Mouse (Mus musculus): ENCODE results near the gene Cd84. TPM values are rescaled to one million over a fixed set of nuclear protein-coding genes. Genes with fewer than 3 reads are reported as not detected.
"Not testable (repeated sequence)": the region's sequence is repeated elsewhere in the genome, so short reads cannot be mapped to it uniquely, and the experiment has no call there.

The Cd84 gene
- 152 to 228 TPM (median 167 TPM) in 3 replicates for total RNA-seq (2017)

DNA sequence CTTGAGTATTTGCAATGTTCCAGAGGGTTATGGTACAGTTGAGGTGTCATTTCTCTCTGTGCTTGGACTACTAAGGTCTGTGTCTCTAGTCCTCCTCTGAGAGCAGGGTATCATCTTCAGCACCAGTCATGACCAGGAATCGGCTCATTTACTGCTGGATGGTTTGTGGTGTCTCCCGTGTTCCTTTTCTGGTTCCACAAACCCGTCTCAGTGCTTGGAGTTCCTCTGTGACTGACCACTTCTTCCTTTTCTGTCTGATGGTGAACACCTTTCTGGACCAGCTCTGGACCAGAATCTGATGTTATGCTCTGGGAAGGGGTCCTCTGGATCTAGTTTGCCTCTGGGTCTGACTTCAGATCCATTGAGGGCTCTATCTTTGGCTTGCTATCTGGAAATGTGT is at the start of gene Cd84:
TSS of gene Cd84 (plus strand) at position 210 of the 400 bp plus-strand sequence.
- peak; percentile 48; the same call in 1 of the 2 replicates for ATAC-seq (replicated peaks; ENCODE audit: insufficient number of reproducible peaks, low FRiP score, low TSS enrichment, poor library complexity, severe bottlenecking)

DNA sequence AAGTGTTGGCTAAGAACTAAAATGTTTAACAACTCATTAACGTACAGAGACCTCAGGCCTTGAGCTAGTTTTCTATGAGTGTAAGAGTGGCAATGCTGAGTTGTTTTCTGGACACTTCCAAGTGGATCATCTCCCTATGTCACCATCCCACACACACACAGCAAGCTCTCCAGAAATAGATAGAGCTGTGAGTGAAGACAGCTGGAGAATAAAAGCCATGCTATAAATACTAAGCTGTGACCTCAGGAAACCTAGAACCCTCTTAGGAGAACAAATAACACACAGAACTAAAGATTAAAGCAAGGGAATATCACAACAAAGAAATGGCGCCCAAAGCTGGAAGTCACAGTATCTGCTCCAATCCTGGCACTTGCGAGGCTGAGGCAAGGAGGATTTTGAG is 48.0 kb upstream of the Cd84 start:
- ATAC-seq (replicated peaks; ENCODE audit: insufficient number of reproducible peaks, low FRiP score, low TSS enrichment, poor library complexity, severe bottlenecking) = no peak

DNA sequence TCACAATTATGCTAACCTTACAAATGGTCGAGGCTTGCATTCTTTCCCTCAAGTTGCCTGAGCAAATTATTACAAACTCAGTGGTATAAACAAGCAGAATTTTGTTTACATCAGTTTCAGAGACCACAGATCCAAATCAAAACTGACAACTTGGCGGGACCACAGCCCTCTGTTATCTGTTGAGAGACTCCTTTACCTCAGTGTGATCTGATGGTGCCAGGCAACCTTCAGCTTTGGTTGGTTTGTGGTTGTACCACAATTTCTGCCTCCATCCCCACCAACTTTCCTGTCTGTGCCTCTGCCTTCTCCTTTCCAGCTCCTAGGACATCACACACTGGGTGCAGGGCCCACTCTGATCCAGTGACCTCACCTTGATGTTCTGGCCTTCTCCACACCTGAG is 43.3 kb upstream of the Cd84 start:
- ATAC-seq (replicated peaks; ENCODE audit: insufficient number of reproducible peaks, low FRiP score, low TSS enrichment, poor library complexity, severe bottlenecking) = no peak

DNA sequence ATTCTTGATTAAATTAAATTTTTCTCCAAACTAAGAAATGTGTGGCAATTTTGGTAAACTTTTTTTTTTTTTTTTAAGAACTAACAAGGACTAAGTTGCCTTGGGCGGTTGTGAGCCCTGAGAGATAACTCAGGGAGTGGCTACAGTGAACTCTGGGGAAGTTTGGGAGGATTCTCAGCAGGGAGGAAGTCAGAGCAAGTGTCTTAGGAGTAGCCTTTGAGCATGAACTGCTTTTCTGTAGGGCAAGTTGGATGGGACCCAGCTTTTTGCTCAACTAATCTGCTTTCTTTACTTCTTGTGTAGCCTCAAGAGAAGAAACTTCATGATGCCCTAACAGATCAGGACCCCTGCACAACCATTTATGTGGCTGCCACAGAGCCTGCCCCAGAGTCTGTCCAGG is 41.7 kb upstream of the Cd84 start:
- no peak for ATAC-seq (replicated peaks; ENCODE audit: insufficient number of reproducible peaks, low FRiP score, low TSS enrichment, poor library complexity, severe bottlenecking)

DNA sequence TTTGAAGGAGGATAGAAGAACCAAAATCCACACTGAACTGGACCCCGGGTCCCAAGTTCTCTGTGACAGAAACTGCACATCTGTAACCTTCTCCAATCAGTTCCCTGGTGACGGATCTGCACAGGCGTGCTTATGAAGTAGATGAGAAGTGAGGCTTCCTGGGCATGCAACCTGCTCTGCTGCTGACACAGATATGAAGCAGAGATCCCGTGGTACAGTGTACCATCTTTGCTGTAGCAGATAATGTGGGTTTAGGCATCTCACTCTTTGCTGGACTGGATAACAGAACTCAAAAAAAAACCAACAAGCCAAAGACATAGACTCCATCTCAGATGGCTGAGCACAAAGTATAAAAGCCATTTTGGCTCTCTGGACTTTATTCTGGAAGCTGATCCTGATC is 39.8 kb upstream of the Cd84 start:
- no peak for ATAC-seq (replicated peaks; ENCODE audit: insufficient number of reproducible peaks, low FRiP score, low TSS enrichment, poor library complexity, severe bottlenecking)

DNA sequence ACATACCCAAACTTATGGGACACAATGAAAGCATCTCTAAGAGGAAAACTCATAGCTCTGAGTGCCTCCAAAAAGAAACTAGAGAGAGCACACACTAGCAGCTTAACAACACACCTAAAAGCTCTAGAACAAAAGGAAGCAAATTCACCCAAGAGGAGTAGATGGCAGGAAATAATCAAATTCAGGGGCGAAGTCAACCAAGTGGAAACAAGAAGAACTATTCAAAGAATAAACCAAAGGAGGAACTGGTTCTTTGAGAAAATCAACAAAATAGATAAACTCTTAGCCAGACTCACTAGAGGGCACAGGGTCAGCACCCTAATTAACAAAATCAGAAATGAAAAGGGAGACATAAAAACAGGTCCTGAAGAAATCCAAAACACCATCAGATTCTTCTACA is 28.4 kb upstream of the Cd84 start:
- not testable (repeated sequence) for ATAC-seq (replicated peaks; ENCODE audit: insufficient number of reproducible peaks, low FRiP score, low TSS enrichment, poor library complexity, severe bottlenecking)

DNA sequence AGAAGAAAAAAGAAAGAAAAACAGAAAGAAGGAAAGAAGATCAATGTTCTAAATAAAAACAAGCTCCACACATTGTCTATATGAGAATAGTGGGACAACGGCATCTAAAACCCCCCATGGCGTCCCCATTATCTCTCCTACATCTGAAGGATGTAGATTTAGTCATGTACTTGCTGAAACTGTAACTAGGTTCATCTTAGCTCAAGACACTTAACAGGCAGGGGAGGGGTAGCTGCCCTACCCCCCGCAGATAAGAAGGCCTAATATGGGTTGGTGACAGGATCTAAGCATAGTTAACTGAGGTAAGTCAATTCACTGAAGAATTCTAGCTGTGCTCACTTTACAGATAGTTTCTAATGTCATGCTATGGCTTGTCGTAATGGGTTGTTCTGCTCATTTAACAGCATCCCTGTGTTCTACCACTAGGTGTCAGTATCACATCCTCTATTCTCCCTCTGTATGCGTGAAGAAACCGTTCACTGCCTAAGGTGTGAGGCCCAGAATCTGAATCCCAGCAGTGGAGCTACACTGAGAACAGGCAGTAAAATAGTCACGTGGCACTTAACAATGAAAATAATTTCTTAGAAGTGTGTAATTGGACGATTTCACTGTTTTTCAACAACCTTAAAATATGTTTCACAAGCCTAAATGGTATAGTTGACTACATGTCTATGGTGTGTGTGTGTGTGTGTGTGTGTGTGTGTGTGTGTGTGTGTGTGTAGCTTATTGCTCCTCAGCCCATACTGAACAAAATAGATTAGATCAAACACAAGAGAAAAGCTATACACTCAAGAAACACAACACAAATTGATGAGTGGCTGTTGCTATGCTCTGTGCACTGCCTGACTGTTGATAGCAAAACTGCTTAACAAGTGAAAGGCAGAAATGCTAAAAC is 23.7 kb upstream of the Cd84 start:
- ATAC-seq (replicated peaks; ENCODE audit: insufficient number of reproducible peaks, low FRiP score, low TSS enrichment, poor library complexity, severe bottlenecking) = peak; percentile 100

DNA sequence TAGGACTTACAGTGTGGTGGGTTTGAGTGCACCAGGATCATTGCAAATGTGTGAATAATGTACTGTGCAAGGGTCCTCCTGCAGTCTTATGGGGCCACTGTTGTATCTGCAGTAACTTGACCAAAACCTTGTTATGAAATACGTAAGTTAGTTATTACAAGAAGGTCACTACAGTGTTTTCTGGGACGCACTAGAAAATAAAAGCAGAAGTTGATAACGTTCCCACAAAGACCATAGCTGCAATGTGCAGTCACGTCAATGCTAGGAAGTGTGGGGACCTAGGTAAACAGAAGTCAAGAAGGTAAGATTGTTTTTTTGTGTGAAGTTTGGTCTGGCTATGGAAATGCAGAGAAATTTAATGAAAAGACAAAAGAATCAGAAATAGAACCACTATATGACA is 22.5 kb upstream of the Cd84 start:
- ATAC-seq (replicated peaks; ENCODE audit: insufficient number of reproducible peaks, low FRiP score, low TSS enrichment, poor library complexity, severe bottlenecking) = peak; percentile 33; the same call in 1 of the 2 replicates

DNA sequence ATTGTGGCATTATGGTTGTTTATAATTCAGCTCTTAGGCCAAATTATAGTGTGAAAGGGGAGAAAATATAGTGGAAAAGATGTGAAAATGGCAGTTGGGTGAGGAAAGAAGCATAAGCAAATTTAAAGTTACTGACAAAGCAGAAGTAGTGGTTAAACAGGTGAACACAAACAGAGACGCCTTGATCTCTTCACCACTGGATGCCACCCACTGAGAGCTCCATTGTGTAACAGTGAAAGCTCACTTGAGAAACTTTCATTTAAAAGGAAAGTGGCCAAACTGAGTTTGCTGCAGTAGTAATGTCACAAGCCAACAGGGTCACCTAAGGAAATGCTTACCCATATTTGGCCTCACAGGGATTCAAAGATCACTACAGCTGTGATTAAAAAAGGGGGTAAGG is 18.2 kb upstream of the Cd84 start:
- no peak; the same call in 1 of the 2 replicates for ATAC-seq (replicated peaks; ENCODE audit: insufficient number of reproducible peaks, low FRiP score, low TSS enrichment, poor library complexity, severe bottlenecking)

DNA sequence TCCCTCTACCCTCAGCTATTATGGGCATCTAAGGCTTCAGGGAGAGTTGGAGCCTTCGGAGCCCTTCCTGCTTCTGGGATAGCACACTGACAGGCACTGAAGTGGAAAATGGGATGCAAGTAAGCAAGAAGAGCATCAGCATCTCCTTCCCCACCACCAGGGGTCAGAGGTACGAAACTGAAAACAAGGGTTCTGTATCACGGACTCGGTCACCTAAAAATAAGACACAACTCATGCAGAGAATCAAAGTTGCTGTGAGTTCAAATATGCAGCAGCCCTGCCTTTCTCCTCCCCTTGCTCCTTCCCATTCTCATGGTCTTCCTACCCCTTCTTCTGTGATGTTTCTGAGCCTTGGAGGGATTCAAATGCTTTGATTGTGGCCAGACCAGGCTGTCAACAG is 14.0 kb upstream of the Cd84 start:
- ATAC-seq (replicated peaks; ENCODE audit: insufficient number of reproducible peaks, low FRiP score, low TSS enrichment, poor library complexity, severe bottlenecking) = no peak

DNA sequence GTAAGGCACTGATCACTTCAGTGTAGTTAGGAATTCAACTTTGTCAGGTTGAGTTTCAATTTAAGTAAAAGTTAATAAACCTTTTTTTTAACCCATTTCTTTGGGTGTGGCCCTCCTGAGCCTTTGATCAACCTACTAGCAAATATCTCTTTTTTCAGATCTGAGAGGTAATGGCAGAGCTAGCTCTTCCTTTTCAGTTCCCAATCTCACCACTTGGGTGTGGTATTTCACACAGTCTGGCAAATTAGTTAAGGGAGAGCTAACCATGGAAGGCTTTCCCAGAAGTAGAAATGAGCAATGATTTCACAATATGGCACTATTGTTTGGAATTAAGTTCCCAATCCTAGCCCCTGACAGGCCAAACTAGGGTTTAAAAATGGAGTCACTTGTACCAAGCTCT is 13.3 kb upstream of the Cd84 start:
- no peak for ATAC-seq (replicated peaks; ENCODE audit: insufficient number of reproducible peaks, low FRiP score, low TSS enrichment, poor library complexity, severe bottlenecking)

DNA sequence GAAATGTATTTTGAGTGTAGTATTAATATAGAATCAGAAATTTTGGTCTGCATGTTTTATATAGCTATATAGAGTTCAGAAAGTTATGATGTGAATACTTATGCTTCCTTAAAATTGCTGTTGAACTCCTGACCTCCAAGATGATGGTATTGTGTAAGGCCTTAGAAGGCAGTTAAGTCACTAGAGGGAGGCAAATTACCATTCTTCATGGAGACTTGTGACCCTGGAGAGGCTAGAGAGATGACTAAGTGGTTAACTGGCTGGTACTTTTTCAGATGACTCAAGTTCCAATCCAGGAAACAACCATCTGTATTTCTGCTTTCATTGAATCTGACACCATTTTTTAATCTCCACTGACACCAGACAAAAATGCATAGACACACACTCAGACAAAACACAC is 11.8 kb upstream of the Cd84 start:
- ATAC-seq (replicated peaks; ENCODE audit: insufficient number of reproducible peaks, low FRiP score, low TSS enrichment, poor library complexity, severe bottlenecking) = peak; percentile 97

DNA sequence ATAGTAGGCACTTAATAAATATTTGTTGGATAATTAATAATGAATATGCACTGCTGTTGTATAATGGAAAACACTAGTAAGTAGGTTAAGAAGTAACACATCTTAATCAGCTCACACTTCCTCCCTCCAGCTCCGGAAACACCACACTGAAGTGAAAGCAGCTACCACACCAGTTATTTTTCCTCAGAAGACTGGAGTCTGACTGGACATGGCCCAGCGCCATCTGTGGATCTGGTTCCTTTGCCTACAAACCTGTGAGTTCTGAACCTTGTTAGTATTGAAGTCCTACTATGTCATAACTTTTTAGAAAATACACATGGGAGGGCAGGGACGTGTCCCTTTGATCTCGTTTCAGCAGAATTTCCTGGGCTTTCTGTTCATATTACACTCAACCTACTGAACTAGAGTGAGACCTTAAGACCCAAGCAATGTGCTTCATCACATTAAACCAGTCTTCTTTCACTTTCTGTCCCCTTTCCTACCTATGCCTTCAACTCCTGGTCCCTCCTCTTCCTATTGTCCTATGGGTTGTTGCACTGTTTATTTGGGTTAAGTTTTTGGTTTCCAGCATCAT is 1.0 kb downstream of the Cd84 start:
- ATAC-seq (replicated peaks; ENCODE audit: insufficient number of reproducible peaks, low FRiP score, low TSS enrichment, poor library complexity, severe bottlenecking) = peak; percentile 52; the same call in 1 of the 2 replicates

DNA sequence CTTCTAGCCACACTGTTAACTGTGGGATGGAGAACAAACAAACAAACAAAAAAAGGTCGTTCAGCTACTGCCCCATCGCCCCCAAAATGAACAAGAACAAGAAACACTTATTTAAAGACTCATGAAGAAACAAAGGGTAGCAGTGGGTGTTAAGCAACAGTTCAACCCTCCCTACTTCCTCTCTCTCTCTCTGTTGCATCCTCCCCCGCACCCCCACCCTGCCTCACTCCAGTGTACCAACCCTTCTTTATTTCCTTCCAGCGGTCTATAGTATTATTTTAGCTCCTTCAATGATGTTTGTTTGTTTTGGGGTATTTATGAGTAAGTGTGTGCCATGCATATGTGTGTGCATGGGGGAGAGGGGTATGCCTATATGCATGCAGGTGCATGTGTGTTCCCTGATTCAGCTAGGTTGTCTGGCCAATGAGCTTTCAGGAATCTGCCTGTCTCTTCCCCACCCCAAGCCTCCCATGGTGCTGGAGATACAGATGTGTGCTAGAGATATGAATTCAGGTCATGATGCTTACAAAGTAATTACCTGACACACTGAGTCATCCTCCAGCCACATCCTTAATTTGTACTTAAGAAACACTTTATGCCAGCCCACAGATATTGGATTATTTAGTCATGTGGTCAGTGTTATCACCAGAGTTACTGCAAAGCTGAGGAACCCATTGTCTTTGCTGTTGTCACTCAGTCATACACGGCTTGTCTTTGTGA is 5.7 kb downstream of the Cd84 start:
- ATAC-seq (replicated peaks; ENCODE audit: insufficient number of reproducible peaks, low FRiP score, low TSS enrichment, poor library complexity, severe bottlenecking) = peak; percentile 67

DNA sequence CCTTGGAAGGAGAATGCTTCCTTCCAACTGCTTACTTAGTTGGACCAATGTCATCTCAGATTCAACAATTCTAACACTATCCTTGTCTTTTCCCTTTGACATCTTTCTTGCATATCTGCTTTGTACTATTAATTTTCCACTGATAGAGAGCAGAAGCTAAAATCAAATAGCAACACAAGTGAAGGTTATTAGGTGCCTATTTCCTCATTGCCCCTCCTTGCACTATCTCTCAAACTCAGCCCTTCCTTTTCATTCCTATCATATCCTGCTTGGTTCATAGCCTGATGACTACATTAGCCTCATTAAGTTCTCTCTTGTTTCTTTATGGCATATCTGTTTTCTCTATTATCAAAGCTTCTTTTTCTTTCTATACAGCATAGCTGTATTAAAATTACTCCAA is 8.7 kb downstream of the Cd84 start:
- no peak for ATAC-seq (replicated peaks; ENCODE audit: insufficient number of reproducible peaks, low FRiP score, low TSS enrichment, poor library complexity, severe bottlenecking)

DNA sequence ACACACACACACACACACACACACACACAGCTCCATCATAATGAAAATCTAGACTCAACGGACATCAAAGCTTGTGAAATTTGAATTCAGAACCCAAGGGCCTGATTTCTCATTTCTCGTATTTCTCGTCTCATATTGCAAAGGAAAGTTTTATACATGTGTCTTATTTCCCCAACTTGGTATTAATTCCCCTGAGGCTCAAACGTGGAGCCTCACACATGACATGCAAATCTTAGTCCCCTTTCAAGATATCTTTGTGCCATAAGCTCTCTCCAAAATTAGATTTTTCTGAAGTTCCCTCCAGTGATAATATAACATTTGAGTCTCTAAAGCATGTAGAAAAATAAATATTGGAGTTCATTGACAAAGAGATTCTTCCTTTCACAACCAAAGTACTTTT is 9.3 kb downstream of the Cd84 start:
- no peak for ATAC-seq (replicated peaks; ENCODE audit: insufficient number of reproducible peaks, low FRiP score, low TSS enrichment, poor library complexity, severe bottlenecking)

DNA sequence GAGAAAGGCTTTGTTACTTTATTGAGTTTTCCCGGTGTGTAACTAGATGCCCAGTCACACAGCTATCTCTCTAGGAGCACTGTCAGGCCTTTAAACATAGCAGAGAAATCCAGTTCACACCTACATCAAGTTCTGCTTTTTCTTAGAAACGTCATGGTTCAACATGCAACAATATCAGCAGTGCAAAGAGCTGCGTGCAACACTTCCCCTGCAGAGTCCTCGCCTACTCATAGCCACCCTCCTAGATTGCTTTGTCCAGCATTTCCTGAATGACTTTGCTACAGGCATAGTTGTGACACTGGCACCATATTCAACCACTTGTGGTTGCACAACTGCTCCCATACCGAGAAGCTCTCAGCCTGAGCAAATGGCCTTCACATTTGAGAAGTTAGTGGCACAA is 10.0 kb downstream of the Cd84 start:
- ATAC-seq (replicated peaks; ENCODE audit: insufficient number of reproducible peaks, low FRiP score, low TSS enrichment, poor library complexity, severe bottlenecking) = peak; percentile 96

DNA sequence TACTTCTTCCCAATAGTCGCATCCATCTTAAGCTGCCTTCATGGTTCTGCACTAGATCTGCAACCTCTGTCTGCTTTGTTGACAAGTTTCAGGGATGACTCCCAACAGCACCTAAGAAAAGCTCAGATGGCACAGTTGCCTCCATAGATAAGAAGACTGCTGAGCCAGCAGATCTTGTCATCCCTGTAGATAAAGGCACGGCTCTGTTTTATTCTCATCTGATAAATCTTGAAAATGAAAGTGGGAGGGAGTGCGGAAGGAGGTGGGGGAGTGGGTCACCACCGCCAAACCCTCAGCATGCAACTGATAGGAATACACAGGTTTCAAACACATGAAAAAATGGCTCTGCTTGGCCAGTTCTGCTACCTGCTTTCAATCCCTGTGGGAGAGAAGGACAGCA is 26.0 kb downstream of the Cd84 start:
- no peak for ATAC-seq (replicated peaks; ENCODE audit: insufficient number of reproducible peaks, low FRiP score, low TSS enrichment, poor library complexity, severe bottlenecking)

DNA sequence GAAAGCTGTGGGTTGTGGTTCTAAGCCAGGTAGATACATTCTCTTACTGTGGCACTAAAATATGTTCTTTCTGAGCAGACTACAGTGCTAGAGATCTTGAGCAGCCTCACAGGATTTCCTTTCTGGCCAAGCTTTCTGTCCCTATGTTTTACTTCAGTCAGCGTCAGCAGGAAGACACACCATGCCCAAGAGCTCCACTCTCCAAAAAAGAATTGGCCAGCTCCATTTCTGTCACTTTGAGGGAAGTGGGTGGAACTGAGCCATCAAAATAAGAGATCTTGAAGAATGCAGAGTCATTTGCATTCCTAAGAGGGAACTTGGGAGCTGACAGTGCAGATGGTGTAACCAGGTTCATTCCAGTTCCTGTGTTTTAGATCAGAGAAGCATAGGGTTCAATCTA is 47.5 kb downstream of the Cd84 start:
- ATAC-seq (replicated peaks; ENCODE audit: insufficient number of reproducible peaks, low FRiP score, low TSS enrichment, poor library complexity, severe bottlenecking) = no peak

DNA sequence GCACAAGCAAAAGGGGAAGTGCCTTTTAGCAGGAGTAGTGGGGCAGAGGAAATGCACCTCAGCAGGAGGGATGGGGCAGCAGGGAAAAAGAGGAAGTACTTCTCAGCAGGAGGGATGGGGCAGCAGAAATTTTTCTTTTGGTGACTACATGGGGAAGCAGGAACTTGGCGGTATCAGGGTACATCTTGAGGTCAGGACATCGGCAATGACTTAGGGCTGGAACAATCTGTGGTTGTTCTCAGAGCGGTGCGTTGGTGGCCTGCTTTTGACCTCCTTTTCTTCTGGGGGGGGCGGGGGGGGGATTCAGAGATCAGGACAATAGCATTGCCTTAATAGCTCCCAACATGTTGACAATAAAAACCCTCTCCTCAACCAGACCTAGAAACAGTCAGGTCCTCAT is 55.9 kb downstream of the Cd84 start, which contains the start of gene Gm10521:
TSS of gene Gm10521 (plus strand) at position 301 of the 400 bp plus-strand sequence.
- not testable (repeated sequence) for ATAC-seq (replicated peaks; ENCODE audit: insufficient number of reproducible peaks, low FRiP score, low TSS enrichment, poor library complexity, severe bottlenecking)
